ENCODE assay signal across 7 mouse cellular contexts in the genomic region with DNA sequence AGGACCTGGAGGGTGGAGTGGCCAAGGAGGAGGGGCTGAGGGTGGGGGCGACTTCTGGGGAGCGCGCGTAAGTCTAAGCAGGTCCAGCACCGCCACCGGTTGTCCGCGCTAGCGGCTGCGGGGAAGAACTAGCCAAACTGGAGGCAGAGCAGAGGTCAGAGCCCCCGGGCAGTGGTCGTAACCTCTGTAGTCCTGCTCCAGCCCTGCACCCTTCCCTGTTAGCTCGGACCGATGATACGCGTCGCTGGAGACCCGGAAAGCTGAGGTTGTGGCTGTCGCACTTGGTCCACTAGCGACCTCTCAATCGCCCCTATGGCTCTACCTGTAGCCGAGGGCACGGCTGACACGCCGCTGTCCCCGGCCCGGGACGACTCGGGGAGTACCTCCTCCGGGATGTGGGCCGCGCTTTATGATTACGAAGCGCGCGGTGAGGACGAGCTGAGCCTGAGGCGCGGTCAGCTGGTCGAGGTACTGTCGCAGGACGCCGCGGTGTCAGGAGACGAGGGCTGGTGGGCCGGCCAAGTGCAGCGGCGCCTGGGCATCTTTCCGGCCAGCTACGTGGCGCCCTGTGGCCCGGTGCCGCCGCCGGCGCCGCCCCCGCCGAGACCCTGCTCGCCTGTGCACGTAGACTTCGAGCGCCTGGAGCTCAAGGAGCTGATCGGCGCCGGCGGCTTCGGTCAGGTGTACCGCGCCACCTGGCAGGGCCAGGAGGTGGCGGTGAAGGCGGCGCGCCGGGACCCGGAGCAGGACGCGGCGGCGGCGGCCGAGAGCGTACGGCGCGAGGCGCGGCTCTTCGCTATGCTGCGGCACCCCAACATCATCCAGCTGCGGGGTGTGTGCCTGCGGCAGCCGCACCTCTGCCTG. TPM values are rescaled to one million over a fixed set of nuclear protein-coding genes. Genes with fewer than 3 reads are reported as not detected.
DNase-seq lines count a peak whose midpoint lies in the region; ATAC-seq and TF ChIP-seq lines count a peak whose summit lies in the region.

A gene (plus strand): TSS at position 86 of the 864 bp plus-strand sequence.

- H3K27me3 ChIP-seq in heart, postnatal 0 days (ENCODE audit: control insufficient read depth, insufficient read depth, low read length) = peaks cover 48% of the 10 kb centered on the region
- peaks cover 57% of the 10 kb centered on the region for H3K27me3 ChIP-seq in liver, embryonic 11.5 days (replicated peaks; ENCODE audit: control insufficient read depth, insufficient read depth, low read length)
- H3K27me3 ChIP-seq in neural tube, embryonic 14.5 days (ENCODE audit: control insufficient read depth, insufficient read depth, low read length) = peaks cover 39% of the 10 kb centered on the region

- peak; percentile 61 for ATAC-seq in heart, postnatal 0 days (ENCODE audit: insufficient read depth, low read depth)
- peak; percentile 29; the same call in 1 of the 2 replicates for ATAC-seq in liver, embryonic 11.5 days (replicated peaks; ENCODE audit: low FRiP score)
- peak; percentile 67; the same call in 1 of the 2 replicates for ATAC-seq in neural tube, embryonic 14.5 days (ENCODE audit: low read depth)

- TF ChIP-seq CTCF in heart, postnatal 0 days (IDR thresholded peaks at IDR 0.05; ENCODE audit: low read depth) = no peak

- H3K9me3 ChIP-seq in heart, postnatal 0 days (replicated peaks; ENCODE audit: control insufficient read depth, low read length) = no peaks in the 10 kb centered on the region
- H3K9me3 ChIP-seq in liver, embryonic 11.5 days (ENCODE audit: control insufficient read depth, low read length) = no peaks in the 10 kb centered on the region
- no peaks in the 10 kb centered on the region for H3K9me3 ChIP-seq in neural tube, embryonic 14.5 days (ENCODE audit: control insufficient read depth, low read length)

- H3K4me1 ChIP-seq in heart, postnatal 0 days (ENCODE audit: control insufficient read depth, insufficient read depth) = peaks cover 11% of the 10 kb centered on the region; the same call in 1 of the 2 replicates
- H3K4me1 ChIP-seq in liver, embryonic 11.5 days (replicated peaks; ENCODE audit: control insufficient read depth, insufficient read depth, low read length) = no peaks in the 10 kb centered on the region; the same call in 1 of the 2 replicates
- H3K4me1 ChIP-seq in neural tube, embryonic 14.5 days (ENCODE audit: control insufficient read depth, insufficient read depth, low read length) = peaks cover 7% of the 10 kb centered on the region; the same call in 1 of the 2 replicates

- H3K4me3 ChIP-seq in heart, postnatal 0 days (ENCODE audit: low read depth, low read length) = peak within 1 kb of the TSS; percentile 62
- peak within 1 kb of the TSS; percentile 42 for H3K4me3 ChIP-seq in liver, embryonic 11.5 days (ENCODE audit: low read depth, low read length)
- H3K4me3 ChIP-seq in neural tube, embryonic 14.5 days (ENCODE audit: low read depth, low read length) = peak within 1 kb of the TSS; percentile 50

- H3K9ac ChIP-seq in heart, postnatal 0 days (replicated peaks; ENCODE audit: low read depth, low read length) = peak within 1 kb of the TSS; percentile 38
- no peak within 1 kb of the TSS for H3K9ac ChIP-seq in liver, embryonic 11.5 days (ENCODE audit: low read depth, low read length)
- H3K9ac ChIP-seq in neural tube, embryonic 14.5 days (replicated peaks; ENCODE audit: low read depth, low read length) = peak within 1 kb of the TSS; percentile 34

- no peak for TF ChIP-seq EP300 in heart, postnatal 0 days (IDR thresholded peaks at IDR 0.05; ENCODE audit: low read depth)

- H3K27ac ChIP-seq in heart, postnatal 0 days (ENCODE audit: low read depth) = no peak within 1 kb of the TSS
- H3K27ac ChIP-seq in liver, embryonic 11.5 days (ENCODE audit: low read depth, low read length) = no peak within 1 kb of the TSS
- H3K27ac ChIP-seq in neural tube, embryonic 14.5 days (ENCODE audit: low read depth, low read length) = no peak within 1 kb of the TSS

- H3K4me2 ChIP-seq in heart, postnatal 0 days (ENCODE audit: low read depth, low read length) = peak within 1 kb of the TSS; percentile 93
- peak within 1 kb of the TSS; percentile 82 for H3K4me2 ChIP-seq in liver, embryonic 11.5 days
- peak within 1 kb of the TSS; percentile 74 for H3K4me2 ChIP-seq in neural tube, embryonic 14.5 days (ENCODE audit: low read depth, low read length)

- WGBS in heart, postnatal 0 days = under 1% methylated on average over 87 of the region's 93 CpGs
- WGBS in liver, embryonic 11.5 days = under 1% methylated on average over 86 of the region's 93 CpGs
- under 1% methylated on average over 91 of the region's 93 CpGs for WGBS in neural tube, embryonic 14.5 days

- no peaks in the 10 kb centered on the region for H3K36me3 ChIP-seq in heart, postnatal 0 days (replicated peaks; ENCODE audit: control insufficient read depth, insufficient read depth, low read length)
- H3K36me3 ChIP-seq in liver, embryonic 11.5 days (ENCODE audit: control insufficient read depth, insufficient read depth, low read length) = no peaks in the 10 kb centered on the region
- H3K36me3 ChIP-seq in neural tube, embryonic 14.5 days (ENCODE audit: control insufficient read depth, insufficient read depth, low read length) = no peaks in the 10 kb centered on the region

- peak; percentile 32 for DNase-seq in urinary bladder, adult 2 months (ENCODE audit: low spot score)
- no peak for DNase-seq in urinary bladder, postnatal 4 days (ENCODE audit: low spot score in 2 of 2)
- DNase-seq in embryo, embryonic 9.5 days (ENCODE audit: extremely low spot score) = peak; percentile 42
- DNase-seq in heart, postnatal 0 days (ENCODE audit: low spot score) = no peak
- DNase-seq in liver, embryonic 11.5 days (ENCODE audit: low spot score) = peak; percentile 44
- DNase-seq in thymus, postnatal 25 days = no peak

RNA-seq across cellular contexts. Expression of the gene that starts here (rescaled TPM):
- polyA plus RNA-seq in urinary bladder, adult 2 months (2012; rRNA removed) = 0.40 and 0.44 TPM in 2 replicates
- total RNA-seq in heart, postnatal 0 days (2014; rRNA removed; ENCODE audit: low replicate concordance) = 0.34 and 1.2 TPM in 2 replicates
- polyA plus RNA-seq in heart, postnatal 0 days (2015; fragmentation: Nextera tagmentation; extraction: Ambion mirVana) = 0.07 and 0.14 TPM in 2 replicates
- 0.07 and 0.14 TPM in 2 replicates for polyA plus RNA-seq in liver, embryonic 11.5 days (2014; fragmentation: Nextera tagmentation; extraction: Ambion mirVana)
- polyA plus RNA-seq in neural tube, embryonic 14.5 days (2014; fragmentation: Nextera tagmentation; extraction: Ambion mirVana) = 0.45 and 0.51 TPM in 2 replicates

Comparison
In these comparisons a context has a peak if more than half of its experiments do, and no peak if none do; other contexts are left out.
1. Peak in DNase-seq in urinary bladder, adult 2 months; RNA of the gene not detected or under 1 TPM.
2. Peak in DNase-seq, ATAC-seq, H3K4me3 ChIP-seq and H3K4me2 ChIP-seq in liver, embryonic 11.5 days; RNA of the gene not detected or under 1 TPM.
3. Peak in ATAC-seq, H3K4me3 ChIP-seq, H3K9ac ChIP-seq and H3K4me2 ChIP-seq in neural tube, embryonic 14.5 days; RNA of the gene not detected or under 1 TPM.